Mouse (Mus musculus) liver, adult 2 months (tissue): ENCODE data around the gene Camk2b.

Experiments
- CTCF ChIP-seq: fragments of 200-500 bp; IDR thresholded peaks from 2 replicates; pipeline ENCODE4 v1.5.1; 2011; ENCODE audit warnings: low read depth, low read length, control low read depth
- POLR2A ChIP-seq: fragments of 200-500 bp; IDR thresholded peaks from 2 replicates; pipeline ENCODE4 v1.6.1; 2011; ENCODE audit warnings: low read length, control low read depth; ENCODE audit not compliant: insufficient read depth; ENCODE audit errors: extremely low read depth

DNA sequence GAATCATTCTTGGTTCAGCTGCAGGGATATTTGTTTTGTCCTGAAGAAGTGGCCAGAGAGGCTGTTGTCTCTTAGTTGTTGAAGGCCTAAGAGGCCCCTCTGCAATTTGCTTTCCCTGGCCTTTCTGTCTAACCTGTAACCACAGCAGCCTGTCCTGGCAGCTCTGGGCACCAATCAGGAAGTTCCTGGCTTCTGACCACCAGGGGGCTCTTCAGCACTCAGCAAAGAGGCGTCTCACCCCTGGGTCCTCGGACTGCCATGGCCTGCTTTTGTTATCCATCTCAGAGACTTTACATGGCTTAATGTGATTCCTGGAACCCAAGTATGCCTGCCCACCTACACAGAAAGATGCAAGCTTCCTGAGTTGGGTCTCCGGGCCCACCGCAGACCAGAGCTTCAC, 75.3 kb downstream of the Camk2b start:
- TF ChIP-seq POLR2A: no peak
- peak; percentile 80 for TF ChIP-seq CTCF
